Mouse (Mus musculus) monocyte, adult 5-6 weeks (primary cell): Measurements from ENCODE around the gene Klf4. TPM values are rescaled to one million over a fixed set of nuclear protein-coding genes. Genes with fewer than 3 reads are reported as not detected.

Experiments
- total RNA-seq: library from RNA; stranded (forward); fragments of 200-1000, 200-491, 200-594 nt; gene quantifications from 3 replicates; pipeline ENCODE4 v1.2.3, GENCODE M21; 2017

The Klf4 gene
- total RNA-seq, 1 experiment from 2014 or later = 116 TPM

Other genes starting within 250 kb of the Klf4 start
- gene Rad23b, start 182.4 kb downstream of the Klf4 start, total RNA-seq = 78.7 to 109 TPM (median 79.7 TPM) in 3 replicates